Mouse (Mus musculus): ENCODE measurements around the gene Msh6. TPM values are rescaled to one million over a fixed set of nuclear protein-coding genes. Genes with fewer than 3 reads are reported as not detected.
A peak's percentile ranks its signal among the peaks of the same experiment; 100 is the strongest.
"Not testable (repeated sequence)": the region's sequence is repeated elsewhere in the genome, so short reads cannot be mapped to it uniquely, and the experiment has no call there.

Msh6 gene
- total and polyA plus RNA-seq, 3 experiments, result 126 to 167 (median 144) TPM

GRCm38 (mm10) chr17:87976154-87976806 is 1.4 kb downstream of the Msh6 start:
- peak overlapping the region; percentile 90 for H3K9ac ChIP-seq (ENCODE audit: control insufficient read depth, low read depth, low read length, poor library complexity, severe bottlenecking)
- DNase-seq (ENCODE audit: low read depth, low spot score), result peak; percentile 72
- peak overlapping the region; percentile 87 for H3K27ac ChIP-seq (ENCODE audit: control insufficient read depth, low read depth, low read length)
- TF ChIP-seq ZKSCAN1 (IDR thresholded peaks at IDR 0.05; ENCODE audit: low read depth, low read length) (no peak), EP300 (IDR thresholded peaks at IDR 0.05; ENCODE audit: low read depth in 1 of 2, low read length in 2 of 2) (peak; percentile 61 to 68), CHD1 (IDR thresholded peaks at IDR 0.05; ENCODE audit: low read depth, low read length) (0 out of 2 replicates have a peak, but pooled peaks have one; percentile 30), RAD21 (IDR thresholded peaks at IDR 0.05; ENCODE audit: low read depth, low read length) (no peak), TCF12 (IDR thresholded peaks at IDR 0.05; ENCODE audit: low read depth, low read length) (peak; percentile 59), GATA1 (IDR thresholded peaks at IDR 0.05; ENCODE audit: low read depth, low read length) (peak; percentile 70), ELF1 (IDR thresholded peaks at IDR 0.05; ENCODE audit: low read depth, low read length) (no peak), NELFE (IDR thresholded peaks at IDR 0.05; ENCODE audit: low read depth, low read length) (0 out of 2 replicates have a peak, but pooled peaks have one; percentile 11), POLR2A (IDR thresholded peaks at IDR 0.05; ENCODE audit: control insufficient read depth in 1 of 2, insufficient read depth in 1 of 2, low read depth in 1 of 2, low read length in 2 of 2, poor library complexity in 1 of 2) (peak in 1 of 2 experiments; percentile 31; a peak in 1 of 4 replicates), TAL1 (IDR thresholded peaks at IDR 0.05; ENCODE audit: low read length) (no peak), ZNF384 (IDR thresholded peaks at IDR 0.05; ENCODE audit: low read depth, low read length) (peak; percentile 83), ETS1 (IDR thresholded peaks at IDR 0.05; ENCODE audit: low read depth, low read length) (peak; percentile 41; the same call in 1 of the 2 replicates), SIN3A (IDR thresholded peaks at IDR 0.05; ENCODE audit: low read length) (peak; percentile 73), MXI1 (IDR thresholded peaks at IDR 0.05; ENCODE audit: low read depth, low read length) (peak; percentile 15; the same call in 1 of the 2 replicates)
- peaks cover 19 to 38% of the 10 kb centered on the region in 2 experiments for H3K36me3 ChIP-seq (ENCODE audit: control insufficient read depth in 1 of 2, insufficient read depth in 2 of 2, low read length in 2 of 2)
- no peaks in the 10 kb centered on the region for H3K9me3 ChIP-seq (replicated peaks; ENCODE audit: insufficient read depth, low read length)
- H3K27me3 ChIP-seq (ENCODE audit: control insufficient read depth in 1 of 2, insufficient read depth in 2 of 2, low read length in 2 of 2), result no peaks in the 10 kb centered on the region
- peak overlapping the region; percentile 89 to 90 for H3K4me3 ChIP-seq (ENCODE audit: control insufficient read depth in 1 of 2, insufficient read depth in 1 of 2, low read depth in 2 of 2, low read length in 2 of 2)
- peaks cover 7 to 18% of the 10 kb centered on the region in 2 experiments; a peak in 3 of 4 replicates for H3K4me1 ChIP-seq (ENCODE audit: control insufficient read depth in 1 of 2, insufficient read depth in 2 of 2, low read length in 2 of 2)
- H3K79me2 ChIP-seq (ENCODE audit: control insufficient read depth, insufficient read depth, low read length, poor library complexity), result peaks cover 47% of the 10 kb centered on the region

GRCm38 (mm10) chr17:87976927-87977326 is 2.1 kb downstream of the Msh6 start:
- TF ChIP-seq EP300 (IDR thresholded peaks at IDR 0.05; ENCODE audit: low read depth in 1 of 2, low read length in 2 of 2) (0 out of 4 replicates have a peak, but pooled peaks of 1 of the 2 experiments have one; percentile 14), ETS1 (IDR thresholded peaks at IDR 0.05; ENCODE audit: low read depth, low read length) (0 out of 2 replicates have a peak, but pooled peaks have one; percentile 11), MXI1 (IDR thresholded peaks at IDR 0.05; ENCODE audit: low read depth, low read length) (0 out of 2 replicates have a peak, but pooled peaks have one; percentile 36), ZNF384 (IDR thresholded peaks at IDR 0.05; ENCODE audit: low read depth, low read length) (peak; percentile 89), GABPA (IDR thresholded peaks at IDR 0.05; ENCODE audit: low read depth, low read length) (peak; percentile 75), MAFK (IDR thresholded peaks at IDR 0.05; ENCODE audit: borderline replicate concordance, low read depth, low read length) (peak; percentile 99)
- H3K9me3 ChIP-seq (replicated peaks; ENCODE audit: insufficient read depth, low read length); H3K27me3 ChIP-seq (ENCODE audit: control insufficient read depth in 1 of 2, insufficient read depth in 2 of 2, low read length in 2 of 2): not testable (repeated sequence)
- peak; percentile 59 for DNase-seq (ENCODE audit: low read depth, low spot score)
- H3K27ac ChIP-seq (ENCODE audit: control insufficient read depth, low read depth, low read length), result peak overlapping the region; percentile 87
- H3K79me2 ChIP-seq (ENCODE audit: control insufficient read depth, insufficient read depth, low read length, poor library complexity), result peaks cover 49% of the 10 kb centered on the region
- peak overlapping the region; percentile 90 for H3K9ac ChIP-seq (ENCODE audit: control insufficient read depth, low read depth, low read length, poor library complexity, severe bottlenecking)
- peaks cover 19 to 37% of the 10 kb centered on the region in 2 experiments for H3K36me3 ChIP-seq (ENCODE audit: control insufficient read depth in 1 of 2, insufficient read depth in 2 of 2, low read length in 2 of 2)
- peak overlapping the region; percentile 89 to 90 for H3K4me3 ChIP-seq (ENCODE audit: control insufficient read depth in 1 of 2, insufficient read depth in 1 of 2, low read depth in 2 of 2, low read length in 2 of 2)
- peaks cover 7 to 13% of the 10 kb centered on the region in 2 experiments; a peak in 3 of 4 replicates for H3K4me1 ChIP-seq (ENCODE audit: control insufficient read depth in 1 of 2, insufficient read depth in 2 of 2, low read length in 2 of 2)

GRCm38 (mm10) chr17:87979696-87980095 is 4.8 kb downstream of the Msh6 start:
- H3K4me3 ChIP-seq (ENCODE audit: control insufficient read depth in 1 of 2, insufficient read depth in 1 of 2, low read depth in 2 of 2, low read length in 2 of 2); DNase-seq (ENCODE audit: low read depth, low spot score); H3K27me3 ChIP-seq (ENCODE audit: control insufficient read depth in 1 of 2, insufficient read depth in 2 of 2, low read length in 2 of 2); H3K27ac ChIP-seq (ENCODE audit: control insufficient read depth, low read depth, low read length); H3K9ac ChIP-seq (ENCODE audit: control insufficient read depth, low read depth, low read length, poor library complexity, severe bottlenecking); H3K9me3 ChIP-seq (replicated peaks; ENCODE audit: insufficient read depth, low read length): not testable (repeated sequence)
- H3K36me3 ChIP-seq (ENCODE audit: control insufficient read depth in 1 of 2, insufficient read depth in 2 of 2, low read length in 2 of 2), result peaks cover 37 to 46% of the 10 kb centered on the region in 2 experiments
- peaks cover 54% of the 10 kb centered on the region for H3K79me2 ChIP-seq (ENCODE audit: control insufficient read depth, insufficient read depth, low read length, poor library complexity)
- H3K4me1 ChIP-seq (ENCODE audit: control insufficient read depth in 1 of 2, insufficient read depth in 2 of 2, low read length in 2 of 2), result peaks cover 5 to 13% of the 10 kb centered on the region in 2 experiments; a peak in 3 of 4 replicates

Data from MEL (cell line).